Mouse (Mus musculus): ENCODE data around the gene Prkar1b. TPM values are rescaled to one million over a fixed set of nuclear protein-coding genes. Genes with fewer than 3 reads are reported as not detected.

Prkar1b gene
- total RNA-seq, 2 experiments from 2014 or later = 1.5 to 4.4 TPM

GRCm38 (mm10) chr5:139075791-139076190 lies 74.0 kb downstream of the Prkar1b start:
- intact Hi-C loops (cut with DNase I) = loop anchor here (1.0 to 2.0 kb wide), 3 partner anchors 73 to 227 kb away; no protein-coding TSS in a partner anchor
- no peak for DNase-seq

DNA sequence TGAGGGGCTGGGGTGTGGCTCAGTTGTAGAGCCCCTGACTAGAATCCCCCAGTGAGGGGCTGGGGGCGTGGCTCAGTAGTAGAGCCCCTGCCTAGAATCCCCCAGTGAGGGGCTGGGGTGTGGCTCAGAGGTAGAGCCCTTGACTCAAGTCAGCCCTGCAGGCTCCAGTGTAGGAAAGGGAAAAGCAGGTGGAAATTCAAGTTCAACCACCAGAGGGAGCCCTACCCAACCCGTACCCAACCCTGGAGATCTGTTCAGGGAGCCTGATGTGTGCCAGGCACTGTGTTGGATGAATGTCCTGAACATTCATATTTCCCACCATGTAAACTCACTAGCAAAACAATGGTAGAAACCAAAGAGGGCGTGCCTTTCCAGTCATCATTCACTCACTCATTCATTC lies 74.7 kb downstream of the Prkar1b start:
- intact Hi-C loops (cut with DNase I) = loop anchor here (1.0 to 2.0 kb wide), 2 partner anchors 104 to 226 kb away; no protein-coding TSS in a partner anchor
- DNase-seq = peak; percentile 76

DNA sequence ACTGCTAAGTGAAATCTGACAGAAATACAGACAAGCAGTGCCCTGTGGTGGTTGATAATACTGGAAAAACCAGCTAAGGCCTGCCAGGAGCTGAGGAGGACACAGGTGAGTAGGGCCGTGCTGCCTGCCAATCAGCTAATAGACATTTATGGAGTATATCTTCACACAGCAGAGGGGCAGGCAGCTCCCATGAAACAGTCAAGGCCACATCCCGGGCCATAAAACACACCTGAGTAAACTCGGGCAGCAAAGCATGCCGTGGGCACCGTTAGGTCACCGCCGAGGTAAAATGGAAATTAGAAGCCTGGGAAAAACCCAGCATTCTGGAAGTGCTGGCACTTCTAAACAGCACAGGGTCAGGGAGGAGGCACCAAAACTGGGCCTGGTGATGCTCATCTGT lies 75.8 kb downstream of the Prkar1b start:
- no peak for DNase-seq
- intact Hi-C loops (cut with DNase I) = loop anchor here (2.0 kb wide), 1 partner anchor 225 kb away; no protein-coding TSS in a partner anchor

- intact Hi-C loops (cut with DNase I) = no loop called here
- DNase-seq = no peak
Observed at GRCm38 (mm10) chr5:139072866-139073265, 76.9 kb downstream of the Prkar1b start.

- no peak for DNase-seq
- intact Hi-C loops (cut with DNase I) = no loop called here
Observed at GRCm38 (mm10) chr5:139066861-139067614, 82.8 kb downstream of the Prkar1b start.

GRCm38 (mm10) chr5:139064611-139065010 lies 85.2 kb downstream of the Prkar1b start:
- no peak for DNase-seq
- intact Hi-C loops (cut with DNase I) = no loop called here

DNA sequence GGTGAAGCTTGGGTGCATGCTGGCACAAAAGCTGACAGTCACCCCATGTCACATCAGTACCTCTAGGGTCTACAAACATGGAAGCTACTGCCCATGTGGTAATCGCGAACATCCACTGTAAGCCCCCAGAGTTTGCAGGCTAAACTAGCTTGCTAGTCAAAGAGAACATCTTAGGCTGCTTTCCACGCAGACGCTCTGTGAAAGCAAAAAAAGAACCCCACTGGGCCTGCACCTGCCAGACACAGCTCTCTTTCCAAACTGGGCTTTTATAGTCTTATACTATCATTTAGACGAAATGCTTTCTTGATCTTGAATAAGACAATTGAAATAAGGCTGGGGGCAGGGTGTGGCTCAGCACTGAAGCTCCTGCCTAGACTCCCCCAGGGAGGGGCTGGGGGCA lies 88.1 kb downstream of the Prkar1b start:
- no peak for DNase-seq

DNA sequence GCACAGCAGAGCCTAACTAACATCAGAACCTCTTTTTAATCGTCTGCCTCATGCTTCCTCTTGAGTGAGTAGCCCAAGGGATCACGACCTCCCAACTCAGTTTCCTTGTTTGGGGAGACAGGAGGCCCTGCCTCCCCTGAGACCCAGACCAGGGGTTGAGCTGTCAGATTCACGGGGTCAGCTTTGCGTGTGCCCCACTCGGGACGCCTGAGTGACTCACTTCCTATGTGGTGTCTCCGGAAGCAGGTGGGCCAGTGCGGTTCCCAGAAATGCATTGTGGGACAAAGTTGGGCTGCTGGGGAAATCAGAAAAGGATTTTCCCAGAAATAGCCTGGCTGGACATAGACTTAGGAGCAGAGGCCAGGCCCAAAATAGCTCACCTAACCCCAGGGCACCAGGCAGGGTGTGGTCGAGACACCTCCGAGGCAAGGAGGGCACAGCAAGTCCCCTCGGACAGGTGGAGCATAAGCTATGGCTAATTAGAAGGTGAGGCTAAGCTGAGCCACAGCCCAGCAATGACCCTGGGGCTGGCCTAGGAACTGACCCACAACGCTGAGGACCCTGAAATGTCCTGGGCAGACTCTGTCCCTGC lies 89.2 kb downstream of the Prkar1b start:
- no peak for DNase-seq
- intact Hi-C loops (cut with DNase I) = no loop called here

More for the DNA sequence above, 88.1 kb downstream of the Prkar1b start:
- intact Hi-C loops (cut with DNase I) = no loop called here

GRCm38 (mm10) chr5:139053176-139053575 lies 96.6 kb downstream of the Prkar1b start:
- DNase-seq = no peak
- intact Hi-C loops (cut with DNase I) = no loop called here

GRCm38 (mm10) chr5:139051276-139051675 lies 98.5 kb downstream of the Prkar1b start:
- intact Hi-C loops (cut with DNase I) = no loop called here
- no peak for DNase-seq

DNA sequence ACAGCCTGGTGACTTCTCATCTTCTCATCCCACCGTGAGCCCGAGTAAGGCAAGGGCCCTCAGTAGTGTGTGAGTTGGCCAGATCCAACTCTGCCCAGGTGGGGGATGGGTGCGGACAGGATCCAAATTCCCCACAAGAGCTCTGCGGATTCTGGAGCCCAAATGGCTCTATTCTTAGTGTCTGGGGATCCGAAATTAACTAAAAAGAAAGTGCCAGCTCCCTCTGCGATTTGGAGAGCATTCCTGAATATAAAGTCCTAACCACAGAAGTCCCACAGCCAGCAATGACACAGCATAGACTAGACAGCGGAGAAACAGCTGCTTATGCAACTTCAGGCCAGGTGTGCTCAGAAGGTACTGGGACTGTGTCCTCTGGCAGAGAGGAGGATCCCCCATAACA lies 100.4 kb downstream of the Prkar1b start:
- intact Hi-C loops (cut with DNase I) = no loop called here
- no peak for DNase-seq

- DNase-seq = no peak
- intact Hi-C loops (cut with DNase I) = no loop called here
Observed at GRCm38 (mm10) chr5:139047171-139047570, 102.6 kb downstream of the Prkar1b start.

- no peak for DNase-seq
- intact Hi-C loops (cut with DNase I) = no loop called here
Observed at GRCm38 (mm10) chr5:139046636-139047035, 103.2 kb downstream of the Prkar1b start.

DNA sequence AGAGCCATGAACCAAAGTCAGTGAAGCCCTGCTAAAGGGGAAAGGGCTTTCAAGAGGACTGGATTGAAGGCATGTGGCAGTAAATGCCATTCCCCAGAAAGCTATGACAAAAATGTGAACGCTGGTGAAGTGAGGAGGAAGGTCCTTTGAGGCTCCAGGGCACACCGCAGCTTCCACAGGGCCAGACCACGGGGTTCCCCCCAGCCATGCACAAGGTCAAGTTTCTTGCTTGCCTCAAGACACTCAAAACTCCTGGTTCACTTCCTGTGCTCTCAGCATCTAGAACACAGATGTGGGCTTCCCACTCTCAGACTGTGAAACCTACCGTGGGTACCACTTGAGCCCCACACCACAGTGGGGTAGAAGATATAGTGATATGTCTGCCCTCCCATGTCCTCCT lies 106.3 kb downstream of the Prkar1b start:
- DNase-seq = no peak
- intact Hi-C loops (cut with DNase I) = no loop called here

- DNase-seq = no peak
- intact Hi-C loops (cut with DNase I) = no loop called here
Observed at GRCm38 (mm10) chr5:139042299-139042698, 107.5 kb downstream of the Prkar1b start.

DNA sequence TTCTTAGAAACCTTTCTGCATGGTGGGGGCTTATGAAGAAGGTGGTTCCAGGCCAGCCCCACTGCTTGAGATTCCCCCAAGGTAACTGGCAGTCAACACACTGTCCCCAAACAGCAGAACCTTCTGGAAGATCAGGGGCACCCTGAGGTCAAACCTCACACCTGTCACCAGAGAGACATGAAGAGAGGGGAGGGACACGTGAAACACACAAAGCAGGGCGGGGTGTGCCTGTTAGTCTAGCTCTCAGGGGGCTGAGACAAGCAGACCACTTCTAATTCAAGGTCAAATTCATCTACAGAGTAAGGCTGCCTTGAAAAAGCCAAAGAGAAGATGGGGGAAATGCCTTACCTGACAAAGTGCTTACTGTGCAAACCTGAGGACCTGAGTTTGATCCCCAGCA lies 114.6 kb downstream of the Prkar1b start:
- no peak for DNase-seq
- intact Hi-C loops (cut with DNase I) = no loop called here

DNA sequence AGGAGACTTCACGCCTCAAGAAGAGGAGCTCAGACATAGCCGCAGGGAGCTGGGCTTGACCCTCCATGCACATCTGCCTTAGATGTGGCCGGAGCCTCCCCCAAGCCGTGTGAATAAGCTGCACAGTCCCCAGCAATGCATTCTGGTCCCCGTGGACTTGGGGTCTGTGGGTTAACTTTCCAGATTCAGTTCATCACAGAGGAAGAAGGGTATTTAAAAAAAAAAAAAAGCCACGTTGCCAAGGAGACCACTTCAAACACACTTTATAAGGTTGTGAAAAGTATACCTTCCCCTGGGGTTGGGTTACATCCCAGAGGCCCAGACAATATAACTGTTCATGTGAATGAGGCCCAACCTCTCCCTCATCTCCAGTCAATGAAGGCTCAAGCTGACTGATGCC lies 115.1 kb downstream of the Prkar1b start:
- DNase-seq = no peak
- intact Hi-C loops (cut with DNase I) = no loop called here

DNA sequence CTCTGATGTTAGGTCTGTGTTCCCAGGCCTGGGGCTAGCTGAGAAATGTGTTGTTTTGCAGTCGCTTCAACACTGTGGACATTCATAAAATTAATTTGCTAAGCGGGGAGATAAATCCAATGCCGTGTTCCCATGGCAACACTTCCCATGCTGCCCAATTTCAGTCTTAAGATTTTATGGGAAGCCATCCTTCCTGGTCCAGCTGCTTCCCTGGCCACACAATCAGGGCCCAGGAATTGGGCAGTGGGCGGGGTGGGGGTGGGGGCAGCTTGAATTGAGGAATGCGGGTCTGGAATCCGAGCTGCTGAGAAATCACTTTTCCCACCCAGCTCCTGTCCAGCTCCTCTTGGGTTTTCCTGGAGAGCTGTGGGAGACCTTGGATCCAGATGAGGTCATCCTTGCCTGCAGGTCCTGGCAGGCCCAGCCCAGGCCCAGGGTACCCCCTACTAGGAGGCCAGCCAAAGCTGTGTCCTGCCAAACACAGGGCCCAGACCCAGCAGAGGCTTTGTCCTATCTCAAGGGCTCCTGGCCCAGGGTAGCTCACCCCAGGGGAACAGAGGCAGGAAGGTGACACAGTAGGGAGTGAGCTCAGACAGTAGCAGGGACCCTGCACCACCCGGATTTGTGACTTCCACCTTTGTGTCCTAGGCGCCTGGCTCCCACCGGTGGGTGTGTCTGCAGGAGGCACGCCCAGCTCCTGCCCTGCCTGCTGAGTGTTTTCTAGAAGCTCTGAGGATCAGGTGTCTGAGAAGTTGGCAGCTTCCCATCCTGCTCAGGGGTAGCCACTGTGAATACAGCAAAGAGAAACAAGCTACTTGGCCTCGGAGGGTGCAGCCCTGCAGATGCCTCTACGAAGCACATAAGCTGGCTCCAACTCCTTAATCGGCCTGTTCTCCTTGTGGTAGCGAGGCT lies 116.1 kb downstream of the Prkar1b start:
- intact Hi-C loops (cut with DNase I) = no loop called here
- peak in 1 of 2 experiments; percentile 12 for DNase-seq

GRCm38 (mm10) chr5:139027603-139028002 lies 122.2 kb downstream of the Prkar1b start:
- intact Hi-C loops (cut with DNase I) = no loop called here
- no peak for DNase-seq

- intact Hi-C loops (cut with DNase I) = no loop called here
- peak; percentile 12 to 13 for DNase-seq
Observed at GRCm38 (mm10) chr5:139024351-139025105, 125.3 kb downstream of the Prkar1b start.
